Mouse (Mus musculus) kidney, postnatal 4 days (tissue): ENCODE measurements around the gene Sox2.
A peak's percentile ranks its signal among the peaks of the same experiment; 100 is the strongest.

Experiments used
- DNase-seq, 2 experiments: peaks; one replicate each; pipeline ENCODE4 v3.0.0; 2021; ENCODE audit warnings: mixed read lengths in 2 of 2

The Sox2 gene

DNA sequence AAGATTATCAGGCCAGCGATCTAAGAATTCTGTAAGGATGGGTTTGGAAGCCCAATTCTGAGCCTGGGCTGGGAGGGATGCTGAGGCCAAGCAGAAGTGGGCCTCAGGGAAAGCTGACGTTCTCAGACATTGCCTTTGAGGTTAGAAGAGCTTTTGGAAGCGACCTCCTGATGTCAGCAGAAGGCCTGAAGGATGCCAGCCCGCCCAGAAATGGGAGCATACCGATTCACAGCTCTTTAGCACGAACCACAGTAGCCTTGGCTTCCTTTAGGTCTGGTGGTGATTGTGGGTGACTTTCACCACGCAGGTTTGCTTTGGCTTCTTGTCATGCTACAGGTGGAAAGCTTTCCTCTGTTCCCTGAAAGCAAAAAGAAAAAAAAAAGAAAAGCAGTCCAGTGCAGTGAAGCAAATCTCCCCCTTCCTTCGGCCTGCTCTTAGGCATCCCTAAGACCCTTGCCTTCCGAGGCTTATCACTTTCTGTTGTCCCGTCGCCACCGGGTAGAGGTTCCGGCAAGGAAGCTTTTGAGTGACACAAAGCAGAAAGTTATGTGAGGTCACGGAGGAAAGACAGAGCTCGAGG, 6.6 kb upstream of the Sox2 start:
- DNase-seq, result no peak

DNA sequence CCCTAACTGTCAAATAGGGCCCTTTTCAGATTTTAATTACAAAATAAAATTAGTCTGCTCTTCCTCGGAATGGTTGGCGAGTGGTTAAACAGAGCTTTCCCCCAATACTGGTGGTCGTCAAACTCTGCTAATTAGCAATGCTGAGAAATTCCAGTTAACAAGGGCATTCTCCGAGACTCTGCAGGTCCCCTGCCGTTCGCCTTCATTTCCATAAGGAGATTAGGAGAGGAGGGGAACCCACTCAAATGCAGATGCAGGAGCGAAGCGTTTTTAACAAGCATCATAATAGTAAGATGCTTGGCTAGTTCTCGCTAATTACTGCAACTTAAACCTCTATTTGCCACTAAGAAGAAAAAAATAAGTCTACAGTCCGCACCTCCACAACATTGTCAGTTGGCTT, 4.0 kb upstream of the Sox2 start:
- DNase-seq, result no peak

GRCm38 (mm10) chr3:34647688-34648087, 2.5 kb upstream of the Sox2 start:
- peak; percentile 92 to 93 for DNase-seq

- no peak for DNase-seq
These were observed 1.9 kb upstream of the Sox2 start for GRCm38 (mm10) chr3:34648105-34648832.

GRCm38 (mm10) chr3:34648833-34649719, 1.1 kb upstream of the Sox2 start:
- DNase-seq, result peak in 1 of 2 experiments; percentile 23

- peak; percentile 52 to 67 for DNase-seq
These were observed 586 bp downstream of the Sox2 start for GRCm38 (mm10) chr3:34650621-34651361.

- DNase-seq, result no peak
These were observed 1.4 kb downstream of the Sox2 start for GRCm38 (mm10) chr3:34651486-34652170.

GRCm38 (mm10) chr3:34652616-34653015, 2.4 kb downstream of the Sox2 start:
- DNase-seq, result no peak

DNA sequence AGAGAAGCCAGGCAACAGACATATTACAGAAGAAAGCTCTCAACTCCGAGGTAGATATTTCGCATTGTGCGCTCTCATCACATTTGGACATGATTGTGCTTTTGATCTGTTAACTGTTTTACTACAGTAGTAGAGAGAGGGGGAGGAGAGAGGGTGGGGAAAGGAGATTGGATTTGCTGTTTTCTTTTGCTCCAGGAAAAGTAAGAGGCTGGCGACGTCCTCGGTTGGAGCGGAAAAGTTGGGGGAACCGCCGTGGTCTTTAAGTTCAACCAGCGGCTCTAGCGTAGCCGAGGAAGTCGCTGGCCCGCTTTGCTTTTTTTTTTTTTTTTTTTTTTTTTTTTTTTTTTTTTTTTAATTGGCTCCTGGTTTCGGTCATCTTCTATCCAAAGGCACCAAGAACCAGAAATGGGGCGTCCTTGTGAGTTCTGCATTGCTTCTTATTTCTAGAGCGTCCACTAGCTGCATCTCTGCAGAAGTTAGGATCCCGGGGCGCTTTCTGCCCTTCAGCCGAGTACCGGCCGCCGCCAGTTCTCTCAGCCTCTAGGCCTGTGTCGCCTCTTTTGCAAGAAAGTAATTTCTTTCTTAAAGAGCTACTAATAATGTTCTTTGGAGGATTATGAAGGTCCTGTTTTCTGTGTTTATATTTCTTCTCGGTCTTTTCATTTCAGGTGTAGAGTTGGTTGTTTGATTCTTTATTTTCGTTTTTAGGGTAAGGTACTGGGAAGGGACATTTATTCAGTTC, 3.2 kb downstream of the Sox2 start:
- DNase-seq, result peak; percentile 31 to 53

DNA sequence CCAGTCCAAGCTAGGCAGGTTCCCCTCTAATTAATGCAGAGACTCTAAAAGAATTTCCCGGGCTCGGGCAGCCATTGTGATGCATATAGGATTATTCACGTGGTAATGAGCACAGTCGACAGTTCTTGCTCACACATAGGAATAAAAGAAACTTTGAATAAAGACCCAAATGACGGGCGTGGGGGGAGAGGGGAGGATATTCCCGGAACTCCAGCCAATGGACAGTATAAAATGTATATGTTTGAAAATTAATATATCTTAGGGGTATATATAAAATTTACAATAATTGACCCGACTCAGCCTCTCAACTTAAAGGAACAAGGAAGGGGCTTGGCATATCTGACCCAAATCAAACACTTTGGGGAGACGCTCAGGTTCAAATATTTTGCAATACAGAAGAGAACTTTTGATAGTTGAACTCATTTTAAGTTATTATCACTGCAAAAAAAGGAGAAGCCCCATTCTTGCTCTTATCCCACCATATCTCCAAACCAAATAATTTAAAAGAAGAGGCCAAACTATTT, 3.8 kb downstream of the Sox2 start:
- DNase-seq, result no peak

- DNase-seq, result no peak
These were observed 4.6 kb downstream of the Sox2 start for GRCm38 (mm10) chr3:34654781-34655180.

DNA sequence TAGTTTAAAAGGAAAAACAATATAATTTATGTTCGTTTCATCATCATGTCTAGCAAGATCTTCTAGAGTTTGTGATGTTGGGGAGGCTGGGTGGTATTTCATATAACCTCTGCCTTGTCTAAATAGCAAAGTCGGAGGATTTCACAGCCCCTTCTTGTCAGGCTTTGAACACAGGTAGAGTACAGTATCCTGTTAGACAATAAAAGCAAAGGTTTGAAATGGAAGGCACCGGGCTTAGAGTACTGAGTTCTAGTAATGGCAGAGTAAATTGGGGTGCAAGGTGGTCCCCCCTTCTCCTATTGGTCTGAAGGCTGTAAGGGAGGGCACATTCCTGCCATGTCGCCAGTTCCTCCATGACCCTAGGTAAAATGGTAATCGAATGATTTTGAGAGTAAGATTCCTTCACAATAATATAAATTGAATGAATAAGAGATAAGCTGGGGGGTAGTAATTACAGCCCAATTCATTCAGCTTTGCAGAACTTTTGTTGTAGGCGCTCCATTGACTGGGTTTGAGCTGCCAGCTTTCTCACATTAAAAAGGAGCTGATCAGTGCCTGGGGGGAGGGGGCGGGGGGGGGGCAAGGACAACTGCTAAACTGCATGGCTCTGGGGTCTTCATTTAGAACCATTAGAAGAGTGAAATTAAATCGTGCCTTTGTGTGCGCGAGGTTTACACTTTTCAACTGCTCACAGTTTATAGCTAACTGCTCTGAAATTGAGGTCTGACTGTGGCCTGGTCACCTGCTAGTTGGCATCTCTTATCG, 5.3 kb downstream of the Sox2 start:
- DNase-seq, result no peak

- no peak for DNase-seq
These were observed 5.9 kb downstream of the Sox2 start for GRCm38 (mm10) chr3:34656153-34656552.

DNA sequence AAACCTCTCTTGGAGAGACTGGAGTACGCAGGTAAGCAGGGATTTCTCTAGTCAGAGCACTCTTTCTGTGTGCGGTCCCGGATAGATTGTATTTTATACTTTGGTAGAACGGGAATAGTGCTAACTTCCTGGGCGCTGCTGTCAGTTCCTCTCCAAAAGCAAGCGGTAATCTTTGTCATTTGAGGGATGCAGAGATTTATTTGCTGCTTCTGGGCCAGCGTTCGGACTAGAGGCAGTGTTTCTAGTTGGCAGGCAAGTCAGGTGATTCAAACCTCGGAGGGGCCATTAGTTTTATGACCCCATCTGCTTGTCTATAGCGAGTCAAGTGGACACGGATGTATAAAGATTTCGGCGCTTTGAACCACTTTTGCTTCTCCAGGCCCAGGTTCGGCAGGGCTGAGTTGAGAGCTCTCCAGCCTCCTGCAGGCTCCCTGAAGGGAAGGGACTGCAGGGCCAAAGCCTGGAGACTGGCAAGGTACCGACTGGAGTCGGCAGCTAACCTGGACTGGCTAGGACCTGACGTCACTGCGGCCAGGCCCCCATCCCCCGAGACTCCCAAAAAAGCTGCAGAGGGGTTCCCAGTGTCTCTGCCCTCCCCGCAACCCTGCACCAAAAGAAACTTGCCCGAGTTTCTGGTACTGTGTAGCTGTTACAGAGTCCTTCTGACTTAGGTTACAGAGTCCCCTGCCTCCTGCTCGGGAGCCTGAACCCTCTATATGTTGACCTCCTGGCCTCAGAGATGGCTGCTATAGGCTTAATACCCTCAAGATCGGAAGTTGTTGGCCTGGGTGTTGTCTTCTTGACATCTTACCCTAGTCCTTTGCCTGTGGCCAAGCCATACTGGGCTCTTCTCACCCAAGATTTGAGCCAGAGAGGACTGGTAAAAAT, 6.9 kb downstream of the Sox2 start:
- no peak for DNase-seq

DNA sequence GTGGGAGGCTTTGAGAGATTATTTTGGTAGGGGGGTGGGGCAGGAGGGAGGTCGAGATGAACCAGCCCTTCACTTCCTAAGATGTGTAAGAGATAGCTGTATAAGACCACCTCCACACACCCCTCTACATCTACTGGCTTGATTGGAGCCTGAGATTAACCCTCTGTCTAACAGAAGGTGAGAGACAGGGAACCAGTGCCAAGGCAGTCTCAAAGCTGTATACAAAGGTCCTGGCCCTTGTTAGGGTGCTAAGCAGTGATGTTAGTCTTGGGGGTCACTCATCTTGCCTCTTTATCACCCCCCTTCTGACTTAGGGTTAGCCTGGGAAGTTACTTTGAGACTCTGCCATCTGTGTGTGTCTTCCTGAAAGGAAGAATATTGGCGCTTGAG, 7.5 kb downstream of the Sox2 start:
- DNase-seq, result no peak

GRCm38 (mm10) chr3:34658241-34658965, 8.2 kb downstream of the Sox2 start:
- no peak for DNase-seq

DNA sequence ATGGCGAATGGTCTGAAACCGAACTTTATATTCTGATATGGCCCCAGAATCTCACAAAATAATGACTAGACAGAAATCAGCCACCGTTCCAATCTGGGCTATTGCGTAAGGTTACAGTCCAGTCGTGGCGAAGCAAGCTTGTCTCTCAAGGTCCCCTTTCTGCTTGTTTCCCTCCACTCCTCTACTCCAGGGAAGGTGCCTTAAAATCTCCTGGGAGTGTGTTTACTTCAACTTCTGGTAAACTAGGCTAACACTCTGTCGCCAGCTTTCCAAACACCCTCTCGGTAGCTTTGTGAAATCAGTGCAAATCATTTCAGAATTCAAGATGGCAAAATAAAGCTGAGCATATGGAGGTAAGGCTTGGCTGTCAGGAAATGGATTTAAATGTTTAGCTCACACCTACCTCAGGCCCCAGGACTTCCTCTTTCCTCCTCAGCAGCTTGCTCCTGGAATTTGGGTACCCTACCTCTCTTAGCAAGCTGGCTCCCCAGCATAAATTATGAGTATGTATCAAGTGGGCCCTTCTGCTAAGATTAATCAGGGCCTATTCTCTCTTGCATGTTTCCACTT, 8.8 kb downstream of the Sox2 start:
- no peak for DNase-seq

DNA sequence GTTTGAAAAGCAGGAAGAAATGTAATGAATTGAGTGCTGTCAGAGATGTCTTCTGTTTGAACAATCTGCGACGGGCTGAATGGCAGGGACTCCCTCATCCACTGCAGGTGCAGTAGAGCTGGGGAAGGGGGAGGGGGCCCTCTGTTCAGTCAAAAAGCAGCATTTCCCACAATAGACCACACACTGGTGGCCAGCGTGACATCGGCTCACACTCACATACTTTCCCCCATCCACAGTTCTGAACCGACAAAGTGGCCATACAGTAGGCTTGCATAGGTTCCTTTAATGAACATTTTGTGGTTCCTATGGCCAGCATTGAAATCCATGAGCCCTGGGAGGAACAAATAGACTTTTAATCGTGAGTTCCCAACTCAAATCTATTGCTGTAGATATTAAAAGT, 9.7 kb downstream of the Sox2 start:
- no peak for DNase-seq
